Mouse (Mus musculus) embryo, embryonic 10.5 days (tissue): ENCODE measurements around the gene Evc2.

Experiments used
- DNase-seq: peaks from one replicate; pipeline ENCODE4 v3.0.0-alpha.2; 2015; ENCODE audit warnings: low spot score

Evc2 gene

DNA sequence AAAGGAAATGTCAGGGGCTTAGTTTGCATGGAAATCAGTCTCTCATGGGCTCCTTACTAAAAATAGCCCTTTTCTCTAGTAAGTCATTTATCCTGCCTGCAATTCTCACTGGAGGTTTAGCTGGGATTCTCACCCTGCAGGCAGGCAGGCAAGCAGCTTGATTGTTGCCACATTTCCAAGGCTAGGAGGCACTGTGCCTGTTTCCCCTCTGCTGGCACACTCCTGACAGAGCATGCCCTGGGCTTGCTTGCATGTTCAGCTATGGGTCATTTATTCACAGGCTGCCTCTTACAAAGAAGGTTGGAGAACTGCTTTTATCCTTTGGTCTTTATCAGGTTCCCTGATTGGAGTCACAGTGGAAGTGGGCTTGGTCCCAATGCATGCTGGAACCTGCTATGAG, 27.5 kb downstream of the Evc2 start:
- DNase-seq: no peak

DNA sequence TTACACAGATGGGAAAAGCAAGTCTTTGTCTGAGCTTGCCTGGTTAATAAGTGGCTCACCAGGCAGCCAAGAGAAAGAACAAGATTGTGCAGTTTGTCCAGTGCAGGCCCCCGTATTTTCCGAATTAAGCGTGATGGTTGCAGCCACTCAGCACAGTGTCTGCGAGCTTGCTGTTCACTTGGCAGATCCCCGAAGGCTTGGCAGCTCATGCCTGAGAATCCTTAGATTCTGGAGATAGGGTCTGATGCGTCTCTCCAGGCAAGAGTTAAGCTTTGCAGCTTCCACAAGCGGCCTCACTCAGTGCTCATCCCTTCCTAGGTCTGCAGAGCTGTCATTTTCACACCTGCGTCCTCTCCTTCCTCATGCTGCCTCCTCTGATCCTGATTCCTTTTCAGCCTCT, 30.5 kb downstream of the Evc2 start:
- no peak for DNase-seq

DNA sequence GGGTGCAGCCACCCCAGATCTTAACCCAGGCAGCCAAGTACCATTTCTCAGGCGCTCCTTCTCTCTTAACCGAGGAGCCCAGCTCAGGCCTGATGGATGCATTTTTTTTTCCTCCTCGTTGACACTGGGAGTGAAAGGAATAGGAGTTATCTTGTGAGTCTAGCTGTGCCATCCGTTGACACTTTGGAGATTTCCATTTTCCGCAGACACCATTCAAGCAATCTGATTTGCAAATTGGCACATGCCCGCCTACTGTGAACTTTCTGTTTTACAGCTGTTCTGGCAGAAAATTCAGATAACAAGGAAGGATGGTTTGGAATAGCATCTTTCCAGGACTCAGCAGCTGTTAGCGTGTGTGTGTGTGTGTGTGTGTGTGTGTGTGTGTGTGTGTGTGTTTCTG, 39.1 kb downstream of the Evc2 start:
- DNase-seq: no peak

DNA sequence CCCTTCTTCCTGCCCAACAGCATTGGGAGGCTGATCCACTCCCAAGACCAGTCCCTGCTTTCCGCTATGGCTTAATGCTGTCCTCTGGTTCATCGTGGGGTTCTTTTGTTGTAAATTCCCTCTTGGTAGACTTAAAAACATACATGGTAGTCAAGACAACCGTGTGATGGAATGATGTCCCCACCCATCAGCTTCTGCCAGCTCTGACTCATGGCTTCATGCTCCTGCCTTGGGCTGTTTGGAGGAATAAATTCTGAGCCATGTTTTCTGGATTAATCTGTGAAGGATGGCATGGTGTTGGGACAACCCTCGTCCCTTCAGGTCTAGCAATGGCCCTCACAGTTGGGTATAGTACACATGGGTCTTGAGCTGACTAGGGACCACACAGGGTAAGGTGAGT, 42.3 kb downstream of the Evc2 start:
- DNase-seq: no peak

DNA sequence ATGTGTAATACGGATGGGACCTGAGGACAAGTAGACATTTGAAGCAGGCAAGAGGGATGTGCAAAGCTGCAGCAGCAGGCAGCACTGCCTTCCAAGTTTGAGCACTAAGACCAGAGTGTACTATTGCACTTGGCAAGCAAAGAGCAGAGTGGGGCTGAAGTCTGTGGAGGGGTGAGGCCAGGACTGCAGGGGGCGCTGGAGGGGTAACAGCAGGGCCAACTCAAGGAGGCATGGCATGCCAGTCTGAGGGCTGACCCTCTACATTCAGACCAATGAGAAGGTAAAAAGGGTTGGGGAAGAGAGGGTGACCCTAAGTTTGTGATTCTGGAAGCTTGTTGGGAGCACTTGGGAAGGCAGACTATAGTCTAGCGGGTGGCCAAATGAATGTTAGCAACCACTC, 45.3 kb downstream of the Evc2 start:
- no peak for DNase-seq

DNA sequence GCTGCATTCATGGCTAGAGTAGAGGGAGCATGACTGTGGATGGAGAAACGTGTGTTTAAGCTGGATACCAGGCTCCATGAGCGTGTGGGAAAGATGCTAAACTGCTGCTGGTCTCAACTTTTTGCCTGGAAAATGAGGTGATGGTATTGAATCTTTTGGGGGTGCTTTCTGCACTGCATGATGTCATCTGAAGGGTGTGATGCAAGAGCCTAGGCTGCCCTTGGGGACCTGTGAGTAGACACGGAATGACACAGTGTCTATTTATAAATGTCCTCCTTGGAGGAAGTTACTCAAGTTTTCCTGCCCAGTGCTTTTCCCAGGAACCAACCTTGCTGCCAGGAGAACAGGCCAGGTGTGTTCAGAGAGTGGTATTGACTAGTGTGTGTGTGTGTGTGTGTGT, 50.3 kb downstream of the Evc2 start:
- no peak for DNase-seq

DNA sequence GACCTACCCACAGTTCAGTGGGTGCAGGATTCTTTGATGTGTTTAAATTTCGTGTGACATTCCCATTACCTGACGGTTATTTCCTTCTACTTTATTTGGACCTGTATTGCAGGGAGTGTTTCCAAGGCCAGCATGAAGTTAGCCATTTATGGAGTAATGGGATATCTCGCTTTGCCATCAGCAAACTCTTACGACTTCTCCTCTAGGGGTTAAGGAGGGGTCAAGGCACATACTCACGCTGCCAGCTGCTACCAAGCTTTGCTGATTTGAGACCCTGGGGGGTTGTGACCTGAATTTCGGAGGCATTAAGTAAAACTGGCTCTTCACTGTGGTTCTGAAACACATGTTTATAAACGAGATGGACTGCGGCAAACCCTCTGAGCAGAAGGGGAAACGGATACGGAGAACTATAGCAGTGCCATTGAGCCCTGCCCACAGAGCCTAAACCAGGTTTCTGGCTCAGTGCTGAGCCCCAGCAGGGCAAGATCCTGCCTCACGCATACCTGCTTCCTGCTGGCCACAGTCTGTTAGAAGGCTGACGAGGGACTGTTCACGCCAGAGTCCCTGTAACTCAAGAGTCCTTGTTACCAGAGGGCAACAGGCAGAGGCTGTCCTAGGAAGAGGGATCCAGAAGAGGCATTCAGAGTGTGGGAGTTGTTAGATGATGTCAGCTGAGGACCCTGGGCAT, 51.7 kb downstream of the Evc2 start:
- DNase-seq: peak; percentile 6

DNA sequence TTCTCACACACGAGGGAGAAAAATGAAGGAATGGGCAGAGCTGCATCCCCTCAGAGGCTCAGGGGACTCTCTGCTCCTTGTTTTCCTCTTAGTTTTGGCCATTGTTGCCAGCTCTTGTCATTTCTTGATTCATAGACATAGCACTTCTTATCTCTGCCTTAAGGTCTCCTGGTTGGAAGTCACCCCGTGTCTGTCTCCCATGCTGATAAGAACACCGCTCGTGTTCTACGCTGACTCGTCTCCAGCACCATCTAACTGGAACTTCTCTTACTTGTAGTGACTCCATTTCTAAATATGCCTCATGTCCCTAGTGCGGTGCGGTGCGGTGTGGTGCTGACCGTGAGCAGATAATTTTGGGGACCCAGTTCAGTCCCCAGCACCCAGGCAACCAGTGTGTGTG, 52.6 kb downstream of the Evc2 start:
- DNase-seq: no peak

DNA sequence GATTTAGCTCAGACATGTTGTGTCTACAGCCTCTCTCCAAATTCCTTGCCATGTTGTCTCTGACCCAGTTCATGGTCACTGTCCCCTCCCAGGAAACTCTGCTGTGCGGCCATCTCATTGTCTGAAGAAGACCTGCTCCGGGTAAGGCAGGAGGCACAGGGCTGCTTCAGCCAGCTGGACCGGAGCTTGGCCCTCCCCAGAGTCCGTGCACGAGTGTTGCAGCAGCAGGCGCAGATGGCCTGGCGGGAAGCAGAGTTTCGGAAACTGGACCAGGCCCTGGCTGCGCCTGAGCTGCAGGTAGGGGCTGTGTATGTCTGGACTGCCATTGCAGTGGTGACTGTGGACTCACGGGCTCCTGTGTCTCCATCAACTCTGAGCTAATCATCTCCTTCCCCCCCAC, 53.6 kb downstream of the Evc2 start:
- no peak for DNase-seq

DNA sequence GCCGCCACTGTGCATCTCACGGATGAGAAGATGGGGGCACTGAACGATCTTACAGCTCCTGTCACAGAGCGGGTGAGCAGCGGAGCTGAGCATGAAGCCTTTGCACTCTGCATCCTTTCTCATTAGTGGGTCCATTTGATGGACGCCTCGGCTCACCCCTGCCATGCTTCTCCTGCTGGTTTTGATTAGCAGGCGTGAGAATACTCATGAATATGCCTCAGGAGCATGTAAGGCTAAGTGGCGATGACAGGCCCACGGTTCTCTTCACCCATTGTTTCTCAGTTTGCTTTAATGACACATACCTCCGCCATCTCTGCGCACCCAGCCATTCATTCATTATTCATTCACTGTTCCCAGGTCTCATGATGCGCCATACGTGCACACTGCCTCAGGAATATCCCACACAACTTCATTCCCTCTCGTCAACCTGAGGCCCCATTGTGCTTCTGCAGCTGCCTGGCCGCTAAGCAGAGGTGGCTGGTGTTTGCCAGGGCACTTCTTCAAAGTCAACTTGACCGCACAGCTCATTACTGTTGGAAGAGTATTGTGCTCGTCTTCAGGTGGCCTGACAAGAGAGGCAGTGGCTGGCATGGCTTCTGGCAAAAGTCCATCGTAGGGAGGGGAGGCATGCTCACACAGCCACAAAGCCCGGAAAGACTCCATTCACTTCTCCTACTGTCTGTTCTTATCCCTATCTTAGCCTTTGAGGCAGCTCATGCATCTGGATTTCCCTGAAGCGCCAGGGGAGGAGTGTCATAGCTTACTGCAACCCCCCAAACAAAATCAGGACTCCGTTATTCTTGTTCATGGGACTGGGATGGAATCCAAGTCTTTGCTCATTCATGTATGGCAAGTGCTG, 57.1 kb downstream of the Evc2 start:
- no peak for DNase-seq

DNA sequence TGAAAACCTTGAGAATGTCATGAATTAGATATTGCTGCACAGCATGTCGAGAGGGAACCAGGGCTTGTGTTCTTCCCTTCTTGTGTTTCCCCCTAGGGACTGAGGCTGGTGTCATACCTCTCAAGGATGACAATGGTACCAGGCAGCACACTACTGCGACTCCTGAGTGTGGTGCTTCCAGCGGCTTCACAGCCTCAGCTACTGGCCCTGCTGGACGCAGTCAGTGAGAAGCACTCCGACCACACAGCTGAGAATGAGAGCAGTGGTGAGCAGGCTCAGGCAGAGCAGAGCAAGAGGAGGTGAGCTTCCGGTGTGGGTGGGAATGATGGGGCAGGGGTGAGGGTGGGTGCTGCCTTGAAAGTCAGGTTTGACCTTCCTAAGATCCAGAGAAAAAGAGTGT, 80.7 kb downstream of the Evc2 start:
- DNase-seq: no peak

DNA sequence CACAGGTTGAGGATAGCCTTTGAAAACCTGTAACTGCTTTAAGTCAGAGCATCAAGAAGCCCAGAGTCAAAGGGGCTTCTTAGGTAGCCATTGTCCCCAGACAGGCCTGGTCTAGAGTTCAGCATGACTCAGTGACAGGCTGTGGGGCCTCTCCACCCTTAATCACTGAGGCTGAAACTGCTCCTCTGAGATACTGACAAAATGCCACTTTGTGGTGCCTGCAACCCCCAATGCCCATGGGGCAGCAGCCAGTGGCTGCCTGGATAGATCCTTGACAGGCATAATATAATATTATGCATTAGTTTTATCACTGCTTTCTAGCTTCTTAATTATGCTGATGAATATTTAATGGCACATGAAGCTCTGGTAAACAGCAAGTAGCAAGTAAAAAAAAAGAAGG, 88.9 kb downstream of the Evc2 start:
- no peak for DNase-seq

DNA sequence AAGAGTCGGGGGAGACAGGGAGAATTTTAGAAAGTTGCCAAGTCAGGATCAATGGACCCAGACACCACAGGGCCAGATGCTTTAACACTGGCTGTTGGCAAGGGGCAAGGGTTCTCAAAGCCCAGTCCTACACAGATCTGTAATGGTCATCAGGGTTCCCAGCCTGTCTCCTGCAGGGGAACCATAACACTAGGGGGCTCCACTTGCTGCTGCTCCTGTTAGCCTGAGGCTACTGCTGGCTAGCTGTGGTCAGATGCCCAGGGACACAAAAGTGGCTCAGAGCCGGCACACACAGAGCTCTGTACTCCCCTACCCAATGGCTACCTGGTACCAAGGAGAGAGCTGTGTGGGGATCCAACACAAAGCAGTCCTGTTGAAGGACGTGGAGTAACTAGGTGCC, 97.1 kb downstream of the Evc2 start:
- DNase-seq: peak; percentile 5

DNA sequence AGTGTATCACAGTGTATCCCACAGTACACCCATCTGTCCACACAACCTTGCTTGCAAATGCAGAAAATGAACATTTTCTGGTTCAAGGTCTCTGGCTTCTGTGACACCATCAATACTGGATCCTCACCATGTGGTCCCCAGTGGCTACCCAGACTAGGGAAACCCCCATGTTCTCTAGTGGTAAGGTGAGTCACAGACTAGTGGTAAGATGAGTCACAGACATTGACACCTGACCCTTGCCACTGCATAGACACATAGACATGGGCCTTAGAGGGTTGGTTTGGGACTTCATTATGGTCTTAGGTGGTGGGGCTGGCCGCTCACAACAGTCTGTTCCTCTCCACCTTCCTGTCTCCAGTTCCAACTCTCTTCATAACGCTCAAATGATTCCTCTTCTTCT, 104.5 kb downstream of the Evc2 start:
- no peak for DNase-seq

DNA sequence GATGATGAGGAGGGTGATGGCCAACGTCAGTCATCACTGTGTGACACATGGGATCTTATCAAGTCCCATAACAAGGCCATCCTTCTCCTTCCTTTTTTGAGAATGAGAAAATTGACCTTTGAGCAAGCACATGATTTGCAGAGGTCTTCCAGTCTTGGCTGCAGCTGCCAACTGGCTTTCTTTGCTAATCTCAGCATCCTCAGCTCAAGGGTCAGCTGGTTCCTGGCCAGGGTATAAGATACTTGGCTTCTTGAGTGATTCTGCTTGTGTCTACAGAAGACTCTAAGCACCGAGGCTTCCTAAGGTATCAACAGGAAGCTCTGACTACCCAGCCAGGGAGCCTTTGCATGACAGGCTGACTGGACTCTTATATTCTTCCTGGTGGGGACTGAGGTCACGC, 109.2 kb downstream of the Evc2 start:
- DNase-seq: no peak

DNA sequence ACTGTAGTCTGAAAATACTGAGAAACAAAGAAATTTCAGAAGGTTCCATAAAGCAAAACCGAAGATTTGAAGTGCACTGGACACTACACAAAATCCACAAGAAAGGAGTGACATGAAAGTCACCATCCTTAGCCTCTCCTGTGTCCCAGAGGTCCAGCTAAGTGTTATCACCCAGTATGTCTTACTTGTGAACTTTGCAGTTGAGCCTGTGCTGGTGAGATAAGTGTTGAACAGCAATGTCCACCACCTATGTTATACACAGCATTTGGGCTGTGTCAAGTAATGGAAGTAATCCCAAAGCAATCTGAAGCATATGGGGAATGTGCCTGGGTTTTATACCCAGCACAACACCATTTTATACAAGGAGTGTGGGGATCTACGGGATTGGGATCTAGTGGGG, 118.3 kb downstream of the Evc2 start:
- DNase-seq: no peak

DNA sequence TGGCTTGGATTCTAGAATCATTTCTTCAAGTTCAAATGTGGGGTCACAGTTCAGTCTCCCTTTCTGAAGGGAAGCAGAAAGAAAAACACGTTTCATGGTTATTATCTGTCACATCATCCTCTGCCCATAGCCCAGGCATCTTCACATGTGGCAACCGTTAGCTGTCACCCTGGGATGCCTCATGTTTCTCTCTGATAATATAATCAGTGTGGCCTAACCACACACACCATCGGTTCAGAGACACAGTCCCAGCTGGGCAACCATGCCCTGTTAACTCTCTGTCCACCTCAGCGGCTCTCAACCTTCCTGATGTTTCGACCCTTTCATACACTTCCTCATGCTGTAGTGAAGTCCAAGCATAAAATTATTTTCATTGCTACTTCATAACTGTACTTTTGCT, 118.9 kb downstream of the Evc2 start:
- DNase-seq: no peak

DNA sequence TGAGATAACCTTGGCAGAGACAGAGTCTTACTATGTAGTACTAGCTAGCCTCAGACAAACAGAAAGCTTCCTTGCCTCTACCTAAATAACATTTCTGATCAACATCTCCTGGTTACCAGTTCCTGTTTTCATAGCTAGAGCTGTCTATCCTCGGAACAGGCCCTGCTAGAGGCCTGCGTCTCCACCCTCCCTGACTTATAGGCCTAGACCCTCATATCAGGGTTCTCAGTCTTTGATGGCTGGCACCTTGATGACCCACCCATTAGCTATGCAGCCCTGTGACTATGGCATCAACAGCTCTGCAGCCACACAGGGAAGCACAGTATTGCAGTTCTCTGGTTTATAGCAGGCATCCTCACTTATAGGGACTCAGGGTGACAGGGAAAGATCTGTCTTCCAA, 119.5 kb downstream of the Evc2 start:
- no peak for DNase-seq

DNA sequence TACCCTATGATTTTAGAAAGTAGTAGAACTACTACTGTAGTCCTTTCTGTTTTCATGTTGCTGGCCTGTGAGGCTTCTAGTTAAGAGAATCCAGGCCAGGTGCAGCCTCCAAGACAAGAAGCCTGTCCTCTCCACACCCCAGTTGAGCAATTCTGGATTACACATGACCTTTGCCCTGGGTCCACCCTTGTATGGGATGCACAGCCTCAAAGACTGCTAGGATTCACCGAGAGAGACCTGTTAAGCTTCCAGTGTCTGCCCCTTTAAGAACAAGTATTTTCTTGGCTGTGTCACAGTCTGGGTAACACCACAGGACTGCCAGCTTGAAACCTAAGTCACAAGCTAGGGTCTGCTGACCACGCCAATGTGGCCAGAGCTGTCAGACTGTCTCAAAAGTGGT, 119.9 kb downstream of the Evc2 start:
- DNase-seq: no peak

DNA sequence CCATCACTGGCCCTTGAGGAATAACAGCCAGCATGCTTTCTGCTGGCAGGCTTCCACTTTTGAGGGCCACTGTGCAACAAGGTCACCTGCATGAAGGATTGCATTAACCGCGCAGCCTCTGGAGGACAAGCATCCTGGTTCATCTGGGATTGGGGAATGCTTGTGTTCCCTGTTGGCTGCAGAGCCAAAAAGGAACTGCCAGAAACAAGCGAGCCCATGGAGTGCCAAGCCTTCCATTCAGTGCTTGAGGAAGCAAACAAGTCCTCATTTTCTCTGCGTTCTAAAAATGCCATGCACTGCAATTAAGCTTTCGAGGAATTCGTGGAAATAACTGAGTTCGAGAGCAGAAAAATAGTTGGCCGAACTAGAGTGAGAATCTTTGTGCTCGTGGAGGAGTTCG, 127.2 kb downstream of the Evc2 start:
- no peak for DNase-seq

DNA sequence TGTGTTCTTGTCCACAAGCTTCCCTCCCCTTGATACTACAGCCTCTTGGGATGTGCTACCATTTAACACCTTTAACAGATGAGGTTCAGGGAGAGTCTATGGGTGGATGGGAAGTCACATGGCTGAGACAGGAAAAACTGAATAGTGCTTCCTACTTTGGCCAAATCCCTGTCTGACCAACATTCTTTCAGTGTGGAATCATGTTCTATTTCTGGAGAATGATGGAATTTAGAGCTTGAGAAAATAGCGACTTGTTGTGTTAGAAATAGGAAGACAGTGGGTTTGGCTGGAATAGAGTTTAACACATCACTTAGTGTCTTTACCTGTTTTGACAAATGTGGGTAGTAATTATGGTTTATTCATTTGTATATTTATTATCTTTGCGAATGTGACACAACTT, 129.3 kb downstream of the Evc2 start:
- DNase-seq: no peak

DNA sequence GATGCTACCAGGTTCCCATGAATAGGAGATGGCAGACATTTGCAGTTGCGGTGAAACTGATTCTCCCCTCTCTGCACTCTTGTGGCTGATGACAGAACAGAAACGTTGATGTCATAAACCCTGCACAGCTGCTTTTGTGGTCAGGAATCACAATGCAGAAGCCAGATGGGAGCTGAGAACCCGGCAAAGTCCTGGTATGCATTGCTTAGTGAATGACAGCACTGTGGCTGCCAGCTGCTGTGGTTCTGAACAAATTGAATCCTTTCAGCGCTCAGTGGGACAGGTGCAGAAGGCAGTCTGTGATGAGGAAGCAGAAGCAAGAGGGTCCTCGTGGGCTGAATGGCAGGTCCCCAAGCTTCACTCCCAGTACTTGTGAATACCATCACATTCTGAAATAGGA, 130.7 kb downstream of the Evc2 start:
- DNase-seq: no peak

DNA sequence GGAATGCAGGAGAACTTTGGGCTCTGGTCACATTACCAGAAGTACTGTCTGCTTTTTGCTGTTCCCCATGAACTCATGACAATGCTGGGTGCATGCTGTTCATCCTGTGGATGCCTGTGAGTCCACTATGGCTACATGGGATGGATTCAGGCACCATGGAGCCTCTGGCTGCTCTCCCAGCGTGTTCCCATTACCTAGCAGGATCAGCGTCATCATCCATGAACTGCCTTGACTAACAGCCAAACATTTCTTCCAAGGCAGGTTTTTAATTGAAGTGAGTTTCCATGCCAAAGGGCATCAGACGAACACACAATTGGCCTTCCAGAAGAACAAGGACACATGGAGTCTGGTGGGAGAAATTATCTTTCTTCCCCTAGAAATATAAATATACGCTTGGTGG, 133.3 kb downstream of the Evc2 start:
- no peak for DNase-seq

DNA sequence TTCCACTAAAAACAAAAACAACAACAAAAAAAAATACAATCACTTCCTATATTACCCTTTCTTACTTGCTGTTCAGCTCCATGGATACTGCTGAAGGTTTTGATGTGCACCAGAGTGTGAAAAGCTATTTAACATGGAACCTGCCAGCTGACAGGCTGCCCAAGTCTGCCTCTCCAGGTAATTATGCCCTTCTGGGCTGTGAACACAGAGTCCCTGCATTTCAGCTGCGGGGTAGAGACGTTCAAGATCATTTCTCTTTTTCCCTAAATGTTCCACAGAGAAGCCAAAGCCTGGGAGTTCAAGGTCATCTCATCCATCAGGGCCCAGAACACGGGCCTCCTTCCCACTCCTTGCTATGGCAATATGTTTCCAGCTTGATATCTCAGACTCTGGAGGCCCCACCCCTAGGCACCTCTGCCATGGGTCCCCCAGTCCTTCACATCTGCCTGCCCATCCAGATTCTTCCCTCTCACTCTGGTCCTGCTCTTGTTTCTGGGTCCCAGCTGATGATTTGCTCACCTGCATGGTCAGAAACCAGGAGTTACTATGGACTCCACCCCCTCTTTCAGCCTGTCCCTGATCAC, 133.8 kb downstream of the Evc2 start:
- DNase-seq: no peak
